18 mouse cellular contexts compared by ENCODE assay signal in the genomic region with DNA sequence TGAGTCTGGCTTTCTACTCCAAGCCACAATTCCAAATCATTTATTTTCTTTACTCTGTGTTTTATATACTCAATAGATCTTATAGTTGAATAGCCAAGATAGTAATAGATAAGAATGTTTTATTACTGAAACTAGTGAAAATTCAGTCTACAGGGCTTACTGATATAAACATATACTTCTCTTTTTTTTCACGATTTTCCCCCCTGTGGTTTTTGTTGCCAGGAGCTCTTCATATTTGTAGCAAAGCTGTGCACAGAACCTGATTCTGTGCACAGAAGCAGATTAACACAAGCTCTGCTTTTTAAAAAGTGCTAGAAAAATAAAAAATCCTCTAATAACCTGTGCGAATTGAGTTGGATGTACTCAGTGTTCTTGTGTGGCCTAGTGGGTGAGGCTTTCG.
DNase-seq lines count a peak whose midpoint lies in the region; ATAC-seq and TF ChIP-seq lines count a peak whose summit lies in the region.
"Had no signal": no experiment of that assay in that cellular context is flagged by ENCODE, and none has a peak within 500 bp of the region (broad histone marks: within the 10 kb centered on the region; RNA-seq: fewer than 3 reads in every experiment).

No protein-coding gene starts in this region.

- 0 out of 2 replicates have a peak, but pooled peaks cover 15% of the 10 kb centered on the region for H3K4me1 ChIP-seq in midbrain, embryonic 12.5 days
- H3K4me1 ChIP-seq in midbrain, embryonic 10.5 days: peaks cover 5% of the 10 kb centered on the region; the same call in 1 of the 2 replicates
- peaks cover 29% of the 10 kb centered on the region for H3K4me1 ChIP-seq in hindbrain, embryonic 13.5 days (replicated peaks)
- H3K4me1 ChIP-seq in heart, adult 2 months (ENCODE audit: control insufficient read depth, insufficient read depth, low read length): no peaks in the 10 kb centered on the region
- H3K4me1 ChIP-seq in liver, embryonic 12.5 days: no peaks in the 10 kb centered on the region
- H3K4me1 ChIP-seq: heart, embryonic 15.5 days; limb, embryonic 12.5 days; liver, embryonic 13.5 days; lung, embryonic 15.5 days; stomach, embryonic 15.5 days had no signal

- no peaks in the 10 kb centered on the region for H3K36me3 ChIP-seq in midbrain, embryonic 12.5 days
- no peaks in the 10 kb centered on the region for H3K36me3 ChIP-seq in midbrain, embryonic 10.5 days
- H3K36me3 ChIP-seq in hindbrain, embryonic 13.5 days: no peaks in the 10 kb centered on the region
- no peaks in the 10 kb centered on the region for H3K36me3 ChIP-seq in heart, adult 2 months (ENCODE audit: control insufficient read depth, insufficient read depth, low read length)
- no peaks in the 10 kb centered on the region for H3K36me3 ChIP-seq in liver, embryonic 12.5 days
- H3K36me3 ChIP-seq: heart, embryonic 15.5 days; limb, embryonic 12.5 days; liver, embryonic 13.5 days; lung, embryonic 15.5 days; stomach, embryonic 15.5 days had no signal

- intact Hi-C loops in heart, adult 2 months (cut with DNase I): no loop called here
- intact Hi-C loops in heart, postnatal 36 days (cut with DNase I): no loop called here

- no peaks in the 10 kb centered on the region for H3K27me3 ChIP-seq in midbrain, embryonic 12.5 days
- no peaks in the 10 kb centered on the region for H3K27me3 ChIP-seq in midbrain, embryonic 10.5 days (ENCODE audit: low read depth, poor library complexity, severe bottlenecking)
- H3K27me3 ChIP-seq in hindbrain, embryonic 13.5 days: no peaks in the 10 kb centered on the region
- H3K27me3 ChIP-seq in heart, adult 2 months (ENCODE audit: control insufficient read depth, insufficient read depth, low read length): no peaks in the 10 kb centered on the region
- H3K27me3 ChIP-seq in liver, embryonic 12.5 days (replicated peaks): no peaks in the 10 kb centered on the region
- H3K27me3 ChIP-seq: heart, embryonic 15.5 days; limb, embryonic 12.5 days; liver, embryonic 13.5 days; lung, embryonic 15.5 days; stomach, embryonic 15.5 days had no signal

- no peak overlapping the region for H3K4me2 ChIP-seq in midbrain, embryonic 12.5 days (replicated peaks)
- H3K4me2 ChIP-seq in hindbrain, embryonic 13.5 days: no peak overlapping the region
- H3K4me2 ChIP-seq in liver, embryonic 12.5 days: no peak overlapping the region
- H3K4me2 ChIP-seq: heart, embryonic 15.5 days; limb, embryonic 12.5 days; liver, embryonic 13.5 days; lung, embryonic 15.5 days; stomach, embryonic 15.5 days had no signal

- ATAC-seq in midbrain, embryonic 12.5 days (ENCODE audit: low FRiP score, low read depth): no peak
- ATAC-seq in hindbrain, embryonic 13.5 days (ENCODE audit: low FRiP score): no peak
- peak; percentile 54 for ATAC-seq in megakaryocyte progenitor cell, adult 5-6 weeks (replicated peaks; ENCODE audit: poor library complexity)
- no peak for ATAC-seq in liver, embryonic 12.5 days
- ATAC-seq: intestine, postnatal 0 days had no signal

- no peak for DNase-seq in midbrain, embryonic 10.5 days (ENCODE audit: low spot score)
- no peak for DNase-seq in heart, adult 2 months
- no peak for DNase-seq in heart, postnatal 36 days
- DNase-seq: gastrocnemius, postnatal 10 days; heart, adult 18-20 months; liver, embryonic 13.5 days; lung, postnatal 4 days; right cerebral cortex, postnatal 25 days; thymus, adult 2 months had no signal

- no peak for TF ChIP-seq CTCF in heart, adult 2 months (IDR thresholded peaks at IDR 0.05)

- no peak for TF ChIP-seq EP300 in heart, adult 2 months (IDR thresholded peaks at IDR 0.05; ENCODE audit: insufficient read depth, low read depth, low read length)

- no peak for TF ChIP-seq POLR2A in heart, adult 2 months (IDR thresholded peaks at IDR 0.05; ENCODE audit: insufficient read depth, low read depth, low read length)

- peak overlapping the region; percentile 72 for H3K27ac ChIP-seq in midbrain, embryonic 12.5 days (replicated peaks)
- H3K27ac ChIP-seq in midbrain, embryonic 10.5 days (replicated peaks): no peak overlapping the region
- peak overlapping the region; percentile 82 for H3K27ac ChIP-seq in hindbrain, embryonic 13.5 days
- H3K27ac ChIP-seq in heart, adult 2 months: no peak overlapping the region
- no peak overlapping the region for H3K27ac ChIP-seq in liver, embryonic 12.5 days
- H3K27ac ChIP-seq: heart, embryonic 15.5 days; limb, embryonic 12.5 days; liver, embryonic 13.5 days; lung, embryonic 15.5 days; stomach, embryonic 15.5 days had no signal

- 89% methylated on average over 3 of the region's 3 CpGs for WGBS in midbrain, embryonic 12.5 days
- WGBS in midbrain, embryonic 10.5 days: 93% methylated on average over 3 of the region's 3 CpGs
- WGBS in hindbrain, embryonic 13.5 days: 86% methylated on average over 3 of the region's 3 CpGs
- WGBS in heart, adult 2 months: 83% methylated on average over 3 of the region's 3 CpGs
- 64% methylated on average over 3 of the region's 3 CpGs for WGBS in liver, embryonic 12.5 days (ENCODE audit: insufficient replicate concordance)

- no peak overlapping the region for H3K4me3 ChIP-seq in midbrain, embryonic 12.5 days
- H3K4me3 ChIP-seq in midbrain, embryonic 10.5 days: no peak overlapping the region
- no peak overlapping the region for H3K4me3 ChIP-seq in hindbrain, embryonic 13.5 days
- H3K4me3 ChIP-seq in heart, adult 2 months: no peak overlapping the region
- no peak overlapping the region for H3K4me3 ChIP-seq in liver, embryonic 12.5 days
- H3K4me3 ChIP-seq: heart, embryonic 15.5 days; limb, embryonic 12.5 days; liver, embryonic 13.5 days; lung, embryonic 15.5 days; stomach, embryonic 15.5 days had no signal

- no peak overlapping the region for H3K9ac ChIP-seq in midbrain, embryonic 12.5 days (replicated peaks)
- no peak overlapping the region for H3K9ac ChIP-seq in hindbrain, embryonic 13.5 days
- H3K9ac ChIP-seq in heart, adult 2 months (ENCODE audit: low read depth, low read length): no peak overlapping the region
- H3K9ac ChIP-seq in liver, embryonic 12.5 days: no peak overlapping the region
- H3K9ac ChIP-seq: heart, embryonic 15.5 days; limb, embryonic 12.5 days; liver, embryonic 13.5 days; lung, embryonic 15.5 days; stomach, embryonic 15.5 days had no signal

- H3K9me3 ChIP-seq in midbrain, embryonic 12.5 days: no peaks in the 10 kb centered on the region
- no peaks in the 10 kb centered on the region for H3K9me3 ChIP-seq in midbrain, embryonic 10.5 days (replicated peaks)
- no peaks in the 10 kb centered on the region for H3K9me3 ChIP-seq in hindbrain, embryonic 13.5 days
- no peaks in the 10 kb centered on the region for H3K9me3 ChIP-seq in liver, embryonic 12.5 days (replicated peaks)
- H3K9me3 ChIP-seq: heart, embryonic 15.5 days; limb, embryonic 12.5 days; liver, embryonic 13.5 days; lung, embryonic 15.5 days; stomach, embryonic 15.5 days had no signal

- no peaks in the 10 kb centered on the region for H3K79me2 ChIP-seq in heart, adult 2 months (replicated peaks; ENCODE audit: control insufficient read depth, insufficient read depth, low read length)

Comparison
In these comparisons a context has a peak if more than half of its experiments do, and no peak if none do; other contexts are left out.
1. H3K27ac ChIP-seq: peak in midbrain, embryonic 12.5 days (single experiment) and hindbrain, embryonic 13.5 days (single experiment); none in midbrain, embryonic 10.5 days (single experiment), heart, adult 2 months (single experiment) and liver, embryonic 12.5 days (single experiment).